Mouse (Mus musculus) hindbrain, embryonic 13.5 days (tissue): ENCODE results near the gene Ppm1g. TPM values are rescaled to one million over a fixed set of nuclear protein-coding genes. Genes with fewer than 3 reads are reported as not detected.
A peak's percentile ranks its signal among the peaks of the same experiment; 100 is the strongest.

Experiments used
- ATAC-seq: fragments of 200-750 bp; cut with Nextera tagmentation; 2 replicates; pipeline ENCODE4 v1.8.0; 2017; ENCODE audit warnings: moderate TSS enrichment; ENCODE audit not compliant: low FRiP score
- H3K27ac ChIP-seq: fragments of 300-500 bp; sonication (generic); 2 replicates; pipeline ENCODE4 v1.5.1; 2015; ENCODE audit warnings: inconsistent platforms, mild to moderate bottlenecking, moderate library complexity
- H3K27me3 ChIP-seq: fragments of 300-500 bp; sonication (generic); 2 replicates; pipeline ENCODE4 v1.6.1; 2015; ENCODE audit warnings: mild to moderate bottlenecking, inconsistent platforms
- H3K36me3 ChIP-seq: fragments of 300-500 bp; sonication (generic); 2 replicates; pipeline ENCODE4 v1.6.1; 2015; ENCODE audit warnings: mild to moderate bottlenecking, inconsistent platforms
- H3K4me1 ChIP-seq: fragments of 300-500 bp; sonication (generic); replicated peaks from 2 replicates; pipeline ENCODE4 v1.6.1; 2015; ENCODE audit warnings: inconsistent platforms
- H3K4me2 ChIP-seq: fragments of 300-500 bp; sonication (generic); 2 replicates; pipeline ENCODE4 v1.6.1; 2015; ENCODE audit warnings: inconsistent platforms, mild to moderate bottlenecking, moderate library complexity
- H3K4me3 ChIP-seq: fragments of 300-500 bp; sonication (generic); 2 replicates; pipeline ENCODE4 v1.5.1; 2015; ENCODE audit warnings: mild to moderate bottlenecking, inconsistent platforms
- H3K9ac ChIP-seq: fragments of 300-500 bp; sonication (generic); 2 replicates; pipeline ENCODE4 v1.6.1; 2015; ENCODE audit warnings: mild to moderate bottlenecking, inconsistent platforms
- H3K9me3 ChIP-seq: fragments of 300-500 bp; sonication (generic); 2 replicates; pipeline ENCODE4 v1.6.1; 2016; ENCODE audit warnings: inconsistent platforms
- WGBS: fragments of 180-500 bp; shearing (Covaris S2); methylation state at CpG from one replicate; pipeline ENCODE4 v1.1.7; 2015; 5-methylcytosine and 5-hydroxymethylcytosine counted together
- polyA plus RNA-seq: library from polyadenylated mRNA; unstranded; fragments of >200 nt; fragmentation: Nextera tagmentation; extraction: Ambion mirVana; gene quantifications from 2 replicates; pipeline ENCODE4 v1.2.1, GENCODE M21; 2015

Gene Ppm1g
- polyA plus RNA-seq: 168 and 173 TPM in 2 replicates

DNA sequence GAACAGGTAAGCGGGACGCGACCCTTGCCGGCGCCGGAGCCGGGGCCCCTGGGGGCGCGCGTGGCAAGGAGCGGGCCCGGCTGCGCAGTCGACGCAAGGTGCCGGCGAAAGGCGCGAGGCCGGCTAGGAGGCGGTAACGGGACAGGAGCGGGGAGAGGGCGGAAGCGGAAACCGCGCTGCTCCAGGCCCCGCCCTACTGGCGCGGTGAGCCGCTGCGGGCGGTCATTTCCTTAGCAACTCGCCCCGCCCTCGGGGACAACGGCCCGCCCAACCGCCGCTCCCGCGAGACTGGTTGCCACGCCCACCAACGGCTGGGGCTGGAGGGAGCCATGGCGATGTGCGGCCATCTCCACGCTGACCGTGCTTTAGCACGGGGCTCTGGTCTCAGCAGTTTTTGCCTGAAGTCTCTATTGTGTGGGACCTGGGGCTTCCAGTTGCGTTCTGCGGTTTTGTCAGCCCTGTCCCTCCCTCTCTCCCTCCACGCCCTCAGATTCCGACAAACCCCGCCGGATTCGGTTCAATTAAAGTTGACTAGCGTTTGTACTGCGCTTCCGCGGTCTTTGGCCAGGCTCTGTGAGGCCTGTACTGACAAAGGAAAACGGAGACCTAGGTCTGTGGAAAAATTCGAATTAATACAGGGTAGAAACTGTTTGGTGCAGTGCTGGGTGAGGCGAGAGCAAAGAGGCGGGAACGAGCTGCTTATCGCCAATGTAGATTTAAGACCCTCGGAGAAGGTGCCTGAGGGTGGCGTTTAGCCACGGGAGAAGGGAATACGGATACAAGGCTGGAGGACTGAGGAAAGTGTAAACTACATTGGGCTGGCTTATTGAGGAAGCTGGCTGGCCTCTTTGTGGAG, at the start of gene Ppm1g:
Gene Ppm1g, minus strand, starts transcription at position 240 of the 856 bp plus-strand sequence.
- Histone ChIP-seq H3K4me3 (peak within 1 kb of the TSS; percentile 88), H3K9ac (peak within 1 kb of the TSS; percentile 96), H3K36me3 (no peaks in the 10 kb centered on the region), H3K9me3 (no peaks in the 10 kb centered on the region), H3K27me3 (no peaks in the 10 kb centered on the region), H3K27ac (peak within 1 kb of the TSS; percentile 96), H3K4me2 (peak within 1 kb of the TSS; percentile 75), H3K4me1 (peaks cover 26% of the 10 kb centered on the region)
- under 1% methylated on average over 70 of the region's 70 CpGs for WGBS
- ATAC-seq: peak; percentile 94

DNA sequence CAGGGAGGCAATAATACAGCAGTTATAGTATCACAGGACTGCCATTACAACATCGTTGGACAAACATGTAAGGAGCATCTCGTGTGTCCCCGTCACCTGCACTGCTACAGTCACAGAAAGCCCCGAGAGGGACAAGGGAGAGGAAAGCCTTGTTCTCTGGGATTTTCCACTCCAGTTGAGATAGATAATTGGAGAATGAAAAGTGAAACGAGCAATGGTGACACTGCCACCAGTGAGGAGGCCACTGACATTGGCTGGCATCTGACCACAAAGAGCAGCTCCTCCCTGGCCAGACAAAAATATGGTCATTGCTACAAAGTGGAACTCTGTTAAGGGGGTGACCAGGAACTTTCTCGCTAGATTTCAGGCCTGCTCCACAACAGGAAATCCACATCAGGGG, 47.2 kb upstream of the Ppm1g start:
- H3K36me3 ChIP-seq: peaks cover 95% of the 10 kb centered on the region
- 64% methylated on average over 6 of the region's 6 CpGs for WGBS

GRCm38 (mm10) chr5:31266101-31266500, 45.6 kb upstream of the Ppm1g start:
- 93% methylated on average over 7 of the region's 7 CpGs for WGBS
- Histone ChIP-seq H3K4me2 (no peak overlapping the region), H3K4me3 (no peak overlapping the region), H3K9me3 (no peaks in the 10 kb centered on the region), H3K27me3 (no peaks in the 10 kb centered on the region), H3K9ac (no peak overlapping the region), H3K27ac (no peak overlapping the region), H3K36me3 (peaks cover 96% of the 10 kb centered on the region), H3K4me1 (no peaks in the 10 kb centered on the region)
- ATAC-seq: no peak

More for the DNA sequence above, 47.2 kb upstream of the Ppm1g start:
- Histone ChIP-seq H3K4me3 (no peak overlapping the region), H3K27me3 (no peaks in the 10 kb centered on the region), H3K9ac (no peak overlapping the region), H3K27ac (no peak overlapping the region), H3K4me1 (no peaks in the 10 kb centered on the region), H3K4me2 (no peak overlapping the region), H3K9me3 (no peaks in the 10 kb centered on the region)
- no peak for ATAC-seq

DNA sequence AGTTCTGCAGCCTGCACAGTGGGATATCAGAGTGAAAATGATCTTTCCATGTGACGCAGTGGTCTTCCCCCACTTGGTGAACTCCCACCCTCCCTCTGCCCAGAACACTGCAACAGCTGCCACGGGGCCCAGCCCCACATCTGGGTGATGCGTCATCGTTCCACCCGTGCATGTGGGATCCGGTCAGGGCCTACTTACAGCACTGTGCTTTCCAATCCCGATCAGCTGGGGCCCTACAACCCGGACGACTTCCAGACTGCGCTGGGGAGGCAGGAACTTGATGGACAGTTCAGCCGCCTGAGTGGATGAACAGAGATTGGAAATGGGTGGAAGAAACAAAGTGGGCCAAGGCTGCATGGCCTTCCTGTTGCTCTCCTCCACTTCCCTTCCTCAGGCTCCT, 37.1 kb upstream of the Ppm1g start:
- no peaks in the 10 kb centered on the region for H3K4me1 ChIP-seq
- H3K4me2 ChIP-seq: no peak overlapping the region
- H3K4me3 ChIP-seq: no peak overlapping the region
- 94% methylated on average over 11 of the region's 11 CpGs for WGBS
- no peak for ATAC-seq
- no peaks in the 10 kb centered on the region for H3K9me3 ChIP-seq
- H3K36me3 ChIP-seq: peaks cover 92% of the 10 kb centered on the region
- H3K9ac ChIP-seq: no peak overlapping the region
- no peak overlapping the region for H3K27ac ChIP-seq
- no peaks in the 10 kb centered on the region for H3K27me3 ChIP-seq

DNA sequence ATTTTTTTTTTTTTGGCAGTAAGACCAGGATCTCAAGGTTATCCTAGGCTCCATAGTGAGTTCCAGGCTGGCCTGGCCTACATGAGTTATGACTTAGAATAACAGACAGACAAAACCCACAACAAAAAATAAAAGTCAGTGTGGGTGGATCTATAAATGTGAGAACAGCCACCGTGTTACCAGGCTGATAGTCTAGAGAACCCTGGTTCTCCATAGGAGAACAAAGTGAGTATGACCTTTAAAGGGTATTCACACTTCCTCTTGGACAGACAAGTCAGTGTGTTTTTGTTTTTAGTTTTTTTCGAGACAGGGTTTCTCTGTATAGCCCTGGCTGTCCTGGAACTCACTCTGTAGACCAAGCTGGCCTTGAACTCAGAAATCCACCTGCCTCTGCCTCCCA, 35.5 kb upstream of the Ppm1g start:
- WGBS: 86% methylated on average over 2 of the region's 2 CpGs
- Histone ChIP-seq H3K4me2 (no peak overlapping the region), H3K36me3 (peaks cover 92% of the 10 kb centered on the region), H3K27ac (no peak overlapping the region), H3K4me1 (peaks cover 8% of the 10 kb centered on the region), H3K27me3 (0 out of 2 replicates have a peak, but pooled peaks cover 8% of the 10 kb centered on the region), H3K9me3 (no peaks in the 10 kb centered on the region), H3K9ac (no peak overlapping the region), H3K4me3 (no peak overlapping the region)
- ATAC-seq: no peak

DNA sequence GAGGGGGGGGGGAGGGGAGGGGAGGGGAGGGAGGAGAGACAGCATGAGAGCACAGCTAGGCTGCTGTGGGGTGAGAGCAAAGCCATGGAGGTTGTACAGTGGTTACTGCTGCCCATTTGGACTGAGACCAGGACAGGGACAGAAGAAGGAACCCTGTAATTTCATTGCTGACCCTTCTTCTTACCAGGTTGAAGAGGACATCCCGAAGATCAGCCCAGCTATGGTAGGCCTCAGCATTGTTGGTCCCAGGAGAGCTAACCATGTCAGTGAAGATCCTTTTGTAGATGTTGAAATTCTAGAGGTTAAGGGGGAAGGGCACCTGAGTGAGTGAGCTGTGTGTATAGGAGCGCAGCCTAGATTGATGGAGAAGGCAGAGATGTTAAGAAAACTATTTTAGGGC, 34.9 kb upstream of the Ppm1g start:
- no peak overlapping the region for H3K9ac ChIP-seq
- WGBS: 95% methylated on average over 2 of the region's 2 CpGs
- ATAC-seq: no peak
- H3K27me3 ChIP-seq: 0 out of 2 replicates have a peak, but pooled peaks cover 9% of the 10 kb centered on the region
- peaks cover 8% of the 10 kb centered on the region for H3K4me1 ChIP-seq
- no peak overlapping the region for H3K27ac ChIP-seq
- no peak overlapping the region for H3K4me2 ChIP-seq
- H3K9me3 ChIP-seq: no peaks in the 10 kb centered on the region
- no peak overlapping the region for H3K4me3 ChIP-seq
- peaks cover 92% of the 10 kb centered on the region for H3K36me3 ChIP-seq

GRCm38 (mm10) chr5:31254901-31255300, 34.4 kb upstream of the Ppm1g start:
- peaks cover 92% of the 10 kb centered on the region for H3K36me3 ChIP-seq
- no peaks in the 10 kb centered on the region for H3K9me3 ChIP-seq
- ATAC-seq: no peak
- 87% methylated on average over 8 of the region's 8 CpGs for WGBS
- H3K4me1 ChIP-seq: peaks cover 8% of the 10 kb centered on the region
- H3K27ac ChIP-seq: no peak overlapping the region
- H3K27me3 ChIP-seq: 0 out of 2 replicates have a peak, but pooled peaks cover 9% of the 10 kb centered on the region
- H3K4me2 ChIP-seq: no peak overlapping the region
- H3K9ac ChIP-seq: no peak overlapping the region
- no peak overlapping the region for H3K4me3 ChIP-seq

DNA sequence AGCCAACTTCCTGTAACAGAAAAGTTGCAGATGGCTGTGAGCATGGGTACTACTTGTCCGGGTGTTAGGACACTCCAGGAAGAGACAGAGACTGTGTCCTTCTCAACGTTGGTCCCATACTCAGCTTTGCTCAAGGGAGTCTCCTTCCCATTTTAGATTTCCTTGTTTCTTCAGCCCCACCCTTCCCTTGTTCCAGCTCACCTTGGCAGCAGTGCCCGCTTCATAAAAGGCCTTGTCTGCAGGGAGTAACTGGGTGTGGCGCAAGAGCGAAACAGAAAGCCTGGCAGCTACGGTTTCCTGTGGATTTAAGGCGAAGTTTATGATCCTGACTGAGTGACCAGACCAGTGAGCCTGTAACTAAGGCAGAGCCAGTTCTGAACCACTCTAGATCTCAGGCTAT, 34.0 kb upstream of the Ppm1g start:
- Histone ChIP-seq H3K4me1 (peaks cover 8% of the 10 kb centered on the region), H3K4me2 (no peak overlapping the region), H3K4me3 (no peak overlapping the region), H3K9me3 (no peaks in the 10 kb centered on the region), H3K9ac (no peak overlapping the region), H3K27me3 (0 out of 2 replicates have a peak, but pooled peaks cover 9% of the 10 kb centered on the region), H3K36me3 (peaks cover 92% of the 10 kb centered on the region), H3K27ac (no peak overlapping the region)
- no peak for ATAC-seq
- 83% methylated on average over 7 of the region's 7 CpGs for WGBS

DNA sequence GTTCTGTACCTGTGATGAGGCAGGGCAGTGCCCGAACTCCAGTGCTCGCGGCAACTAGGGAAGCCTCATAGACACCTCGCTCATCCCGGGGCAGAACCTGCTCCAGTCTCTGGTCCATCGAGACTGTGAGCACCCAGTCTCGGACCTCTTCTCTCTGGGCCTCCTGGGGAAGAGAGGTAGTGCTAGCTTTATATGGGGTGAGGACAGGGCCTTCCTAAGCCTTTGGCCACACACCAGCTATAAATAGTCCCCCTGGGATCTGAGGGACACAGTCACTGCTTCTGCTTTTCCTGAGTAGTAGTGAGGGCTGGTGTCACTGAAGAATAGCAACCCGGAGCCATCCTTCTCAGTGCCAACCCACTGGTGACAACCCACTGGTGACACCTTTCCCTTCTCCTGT, 33.3 kb upstream of the Ppm1g start:
- 94% methylated on average over 8 of the region's 8 CpGs for WGBS
- H3K9me3 ChIP-seq: no peaks in the 10 kb centered on the region
- H3K9ac ChIP-seq: no peak overlapping the region
- ATAC-seq: no peak
- H3K4me2 ChIP-seq: no peak overlapping the region
- no peak overlapping the region for H3K27ac ChIP-seq
- 0 out of 2 replicates have a peak, but pooled peaks cover 9% of the 10 kb centered on the region for H3K27me3 ChIP-seq
- H3K4me1 ChIP-seq: peaks cover 8% of the 10 kb centered on the region
- peaks cover 92% of the 10 kb centered on the region for H3K36me3 ChIP-seq
- H3K4me3 ChIP-seq: no peak overlapping the region

DNA sequence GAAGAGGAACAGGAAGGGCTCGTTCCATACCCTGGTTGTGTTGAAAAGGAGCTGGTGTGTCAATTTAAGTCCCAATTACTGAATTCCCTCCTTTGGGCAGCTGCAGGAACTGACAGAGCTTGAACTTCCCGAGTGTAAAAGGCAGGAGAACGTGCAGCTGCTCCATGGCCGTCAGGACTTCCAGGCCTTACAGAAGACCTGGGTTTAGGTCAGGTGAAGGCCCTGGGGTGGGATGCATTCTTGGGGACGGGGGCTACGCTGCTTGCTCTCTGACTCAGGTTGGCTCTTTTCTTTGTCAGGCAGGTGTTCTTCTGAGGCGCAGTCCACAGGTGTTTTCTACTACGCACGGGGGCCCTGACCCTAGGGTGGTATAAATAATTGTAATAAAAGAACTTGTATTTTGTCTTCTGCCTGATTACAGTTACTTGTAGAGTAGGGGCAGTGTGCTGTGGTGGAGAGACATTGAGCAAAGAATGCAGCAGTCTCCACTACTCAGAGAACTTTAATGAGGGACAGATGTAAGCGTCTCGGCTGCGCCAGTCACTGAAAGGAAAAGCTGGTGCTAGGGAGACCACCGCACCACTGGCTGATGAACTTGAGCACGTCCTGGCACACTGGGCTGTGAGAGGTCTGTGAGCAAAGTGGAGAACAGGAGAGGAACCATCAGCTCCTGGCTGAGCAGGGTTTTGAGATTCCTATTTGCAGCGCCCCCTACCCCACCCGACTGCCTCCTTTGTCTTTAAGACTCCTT, 32.5 kb upstream of the Ppm1g start:
- H3K9ac ChIP-seq: no peak overlapping the region
- peaks cover 92% of the 10 kb centered on the region for H3K36me3 ChIP-seq
- no peak overlapping the region for H3K27ac ChIP-seq
- H3K4me3 ChIP-seq: no peak overlapping the region
- no peak overlapping the region for H3K4me2 ChIP-seq
- H3K27me3 ChIP-seq: 0 out of 2 replicates have a peak, but pooled peaks cover 9% of the 10 kb centered on the region
- H3K4me1 ChIP-seq: peaks cover 8% of the 10 kb centered on the region
- H3K9me3 ChIP-seq: no peaks in the 10 kb centered on the region
- no peak for ATAC-seq
- 83% methylated on average over 16 of the region's 16 CpGs for WGBS

GRCm38 (mm10) chr5:31252151-31252550, 31.7 kb upstream of the Ppm1g start:
- Histone ChIP-seq H3K27ac (no peak overlapping the region), H3K36me3 (peaks cover 92% of the 10 kb centered on the region), H3K9ac (no peak overlapping the region), H3K4me2 (peak overlapping the region; percentile 30; the same call in 1 of the 2 replicates), H3K27me3 (0 out of 2 replicates have a peak, but pooled peaks cover 9% of the 10 kb centered on the region), H3K4me1 (peaks cover 8% of the 10 kb centered on the region), H3K9me3 (no peaks in the 10 kb centered on the region), H3K4me3 (no peak overlapping the region)
- no peak for ATAC-seq
- 58% methylated on average over 10 of the region's 10 CpGs for WGBS

DNA sequence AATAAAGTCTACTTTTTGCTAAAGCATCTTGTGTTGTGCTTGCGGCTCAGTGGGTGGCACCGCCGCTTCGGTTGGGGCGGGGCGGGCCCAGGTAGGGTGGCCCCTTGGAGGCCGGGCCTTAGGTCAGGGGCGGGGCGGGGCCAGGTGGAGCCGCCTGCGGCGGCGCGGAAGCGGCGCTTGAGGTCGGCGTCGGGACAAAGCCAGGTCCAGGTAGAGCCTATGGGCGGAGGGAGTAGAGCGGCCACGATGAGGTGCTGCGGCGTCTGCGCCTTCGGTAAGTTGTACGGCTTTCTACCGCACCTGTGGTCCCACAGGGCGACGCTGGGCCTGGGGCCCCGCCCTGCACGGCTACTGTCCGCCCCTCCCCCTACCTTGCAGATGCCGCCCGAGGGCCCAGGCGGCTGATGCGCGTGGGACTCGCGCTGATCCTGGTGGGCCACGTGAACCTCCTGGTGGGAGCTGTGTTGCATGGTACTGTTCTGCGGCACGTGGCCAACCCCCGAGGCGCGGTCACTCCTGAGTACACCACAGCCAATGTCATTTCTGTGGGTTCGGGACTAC, 31.1 kb upstream of the Ppm1g start, which contains the start of gene Krtcap3:
Gene Krtcap3, plus strand, starts transcription at position 151 of the 561 bp plus-strand sequence.
- H3K27me3 ChIP-seq: 0 out of 2 replicates have a peak, but pooled peaks cover 9% of the 10 kb centered on the region
- peaks cover 8% of the 10 kb centered on the region for H3K4me1 ChIP-seq
- peak within 1 kb of the TSS; percentile 30 for H3K4me2 ChIP-seq
- ATAC-seq: peak; percentile 71
- H3K27ac ChIP-seq: no peak within 1 kb of the TSS
- H3K9me3 ChIP-seq: no peaks in the 10 kb centered on the region
- H3K36me3 ChIP-seq: peaks cover 94% of the 10 kb centered on the region
- H3K9ac ChIP-seq: peak within 1 kb of the TSS; percentile 46; the same call in 1 of the 2 replicates
- 21% methylated on average over 45 of the region's 47 CpGs for WGBS
- 0 out of 2 replicates have a peak within 1 kb of the TSS, but pooled peaks have one; percentile 3 for H3K4me3 ChIP-seq
